Mouse (Mus musculus) myocyte (in vitro differentiated cells): ENCODE measurements around the gene Lpcat3.

Experiments used
- MAX ChIP-seq: IDR thresholded peaks from one replicate; pipeline ENCODE4 v1.6.1; 2011; ENCODE audit warnings: low read depth, mild to moderate bottlenecking, control low read depth
- POLR2A ChIP-seq: IDR thresholded peaks from one replicate; pipeline ENCODE4 v1.6.1; 2011; ENCODE audit warnings: low read depth, mild to moderate bottlenecking, control low read depth, moderate library complexity; ENCODE audit not compliant: insufficient read length
- REST ChIP-seq: IDR thresholded peaks from one replicate; pipeline ENCODE4 v1.6.1; 2011; ENCODE audit warnings: mild to moderate bottlenecking, control low read depth, moderate library complexity; ENCODE audit not compliant: insufficient read depth, insufficient read length
- SRF ChIP-seq: IDR thresholded peaks from one replicate; pipeline ENCODE4 v1.6.1; 2011; ENCODE audit warnings: low read depth; ENCODE audit not compliant: control insufficient read depth, insufficient read length
- TCF12 ChIP-seq: IDR thresholded peaks from one replicate; pipeline ENCODE4 v1.6.1; 2011; ENCODE audit warnings: mild to moderate bottlenecking, control low read depth; ENCODE audit not compliant: poor library complexity, insufficient read depth, severe bottlenecking
- USF1 ChIP-seq: IDR thresholded peaks from one replicate; pipeline ENCODE4 v1.6.1; 2011; ENCODE audit warnings: low read depth, mild to moderate bottlenecking, control low read depth, moderate library complexity

GRCm38 (mm10) chr6:124663424-124663795 is 583 bp downstream of the Lpcat3 start:
- TF ChIP-seq SRF (no peak), POLR2A (no peak), MAX (no peak), TCF12 (no peak), REST (no peak), USF1 (no peak)
